Mouse (Mus musculus) liver, adult 2 months (tissue): ENCODE measurements around the gene Acp6. TPM values are rescaled to one million over a fixed set of nuclear protein-coding genes. Genes with fewer than 3 reads are reported as not detected.
A peak's percentile ranks its signal among the peaks of the same experiment; 100 is the strongest.

Source experiments
- DNase-seq: peaks from one replicate; pipeline ENCODE4 v3.0.0-alpha.2; 2011; ENCODE audit warnings: low read depth, low spot score; ENCODE audit errors: extremely low read depth
- H3K27ac ChIP-seq: fragments of 200-500 bp; replicated peaks from 2 replicates; pipeline ENCODE4 v1.5.1; 2012; ENCODE audit warnings: low read depth, mild to moderate bottlenecking, control low read depth, inconsistent platforms, low read length; ENCODE audit not compliant: insufficient read depth
- H3K27me3 ChIP-seq: fragments of 200-500 bp; 2 replicates; pipeline ENCODE4 v1.6.1; 2012; ENCODE audit warnings: mild to moderate bottlenecking, moderate library complexity, low read length, inconsistent platforms; ENCODE audit not compliant: control insufficient read depth, insufficient read depth
- H3K36me3 ChIP-seq: fragments of 200-500 bp; 2 replicates; pipeline ENCODE4 v1.6.1; 2012; ENCODE audit warnings: low read length, inconsistent platforms; ENCODE audit not compliant: control insufficient read depth, insufficient read depth
- H3K4me1 ChIP-seq: fragments of 200-500 bp; 2 replicates; pipeline ENCODE4 v1.6.1; 2011; ENCODE audit warnings: low read length; ENCODE audit not compliant: control insufficient read depth, insufficient read depth
- H3K4me3 ChIP-seq: fragments of 200-500 bp; 2 replicates; pipeline ENCODE4 v1.5.1; 2011; ENCODE audit warnings: low read depth, mild to moderate bottlenecking, control low read depth, low read length, moderate library complexity; ENCODE audit not compliant: insufficient read depth
- H3K79me2 ChIP-seq: fragments of 200-500 bp; 2 replicates; pipeline ENCODE4 v1.6.1; 2012; ENCODE audit warnings: inconsistent platforms, mild to moderate bottlenecking, low read length, moderate library complexity; ENCODE audit not compliant: control insufficient read depth, insufficient read depth
- H3K9ac ChIP-seq: fragments of 200-500 bp; 2 replicates; pipeline ENCODE4 v1.6.1; 2012; ENCODE audit warnings: low read depth, mild to moderate bottlenecking, control low read depth, inconsistent platforms, low read length
- CTCF ChIP-seq: fragments of 200-500 bp; IDR thresholded peaks from 2 replicates; pipeline ENCODE4 v1.5.1; 2011; ENCODE audit warnings: low read depth, low read length, control low read depth
- POLR2A ChIP-seq: fragments of 200-500 bp; IDR thresholded peaks from 2 replicates; pipeline ENCODE4 v1.6.1; 2011; ENCODE audit warnings: low read length, control low read depth; ENCODE audit not compliant: insufficient read depth; ENCODE audit errors: extremely low read depth
- WGBS: fragments of 180-500 bp; shearing (Covaris S2); methylation state at CpG from one replicate; pipeline ENCODE4 v1.1.7; 2018; 5-methylcytosine and 5-hydroxymethylcytosine counted together
- polyA plus RNA-seq: library from polyadenylated mRNA; depleted of rRNA; stranded (reverse); fragments of >200 nt; gene quantifications from 2 replicates; pipeline ENCODE4 v1.2.3, GENCODE M21; 2012; rRNA removed
- total RNA-seq: library from RNA; depleted of rRNA; stranded (reverse); fragments of >200 nt; gene quantifications from 2 replicates; pipeline ENCODE4 v1.2.3, GENCODE M21; 2014; rRNA removed

Gene Acp6
- total and polyA plus RNA-seq, 2 experiments, result 31.9 to 37.5 TPM

DNA sequence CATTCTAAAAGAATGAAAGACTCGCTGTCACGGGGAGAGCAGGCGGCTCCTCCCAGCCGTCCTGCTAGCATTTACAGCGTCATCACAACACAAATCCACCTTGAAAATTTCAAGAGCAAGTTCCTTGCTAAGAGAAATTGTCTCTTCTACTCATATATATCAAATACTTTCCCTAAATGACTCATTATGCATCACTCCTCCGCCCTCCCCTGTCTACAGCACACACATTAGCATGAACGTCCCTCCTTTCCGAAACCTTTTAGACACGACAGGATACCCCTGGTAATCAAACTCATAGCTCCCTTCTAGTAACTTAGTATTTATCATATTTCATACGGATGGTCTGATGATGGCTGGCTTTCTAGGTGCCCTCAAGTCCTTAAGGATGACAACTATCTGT, 55.3 kb downstream of the Acp6 start:
- no peak for DNase-seq
- H3K27me3 ChIP-seq, result no peaks in the 10 kb centered on the region
- H3K27ac ChIP-seq, result no peak overlapping the region
- no peaks in the 10 kb centered on the region for H3K4me1 ChIP-seq
- no peaks in the 10 kb centered on the region for H3K79me2 ChIP-seq
- no peak overlapping the region for H3K9ac ChIP-seq
- WGBS, result 96% methylated on average over 10 of the region's 10 CpGs
- peaks cover 20% of the 10 kb centered on the region; the same call in 1 of the 2 replicates for H3K36me3 ChIP-seq
- no peak overlapping the region for H3K4me3 ChIP-seq
- TF ChIP-seq POLR2A, result no peak
- TF ChIP-seq CTCF, result no peak

DNA sequence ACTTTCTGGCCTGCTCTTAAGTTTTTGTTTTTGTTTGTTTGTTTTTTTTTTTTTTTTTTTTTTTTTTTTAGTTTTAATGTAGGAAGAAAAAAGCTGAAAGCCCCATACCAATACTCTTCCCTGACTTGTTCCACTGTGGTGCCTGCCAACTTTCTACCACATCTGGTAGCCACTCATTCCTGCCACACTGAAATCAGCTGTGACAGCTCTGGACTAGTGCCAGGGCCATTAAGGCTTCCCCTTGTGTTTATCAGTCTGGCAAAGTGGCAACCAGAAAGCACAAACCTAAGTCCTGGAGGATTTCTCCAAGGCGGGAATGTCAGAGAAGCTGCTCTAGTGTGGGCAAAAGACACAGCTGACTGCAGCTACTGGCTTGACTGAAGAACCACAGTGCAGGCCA, 55.9 kb downstream of the Acp6 start:
- H3K27me3 ChIP-seq, result no peaks in the 10 kb centered on the region
- DNase-seq, result no peak
- no peaks in the 10 kb centered on the region for H3K4me1 ChIP-seq
- no peak overlapping the region for H3K4me3 ChIP-seq
- peaks cover 23% of the 10 kb centered on the region for H3K36me3 ChIP-seq
- H3K27ac ChIP-seq, result no peak overlapping the region
- TF ChIP-seq CTCF, result no peak
- TF ChIP-seq POLR2A, result no peak
- H3K9ac ChIP-seq, result no peak overlapping the region
- H3K79me2 ChIP-seq, result no peaks in the 10 kb centered on the region
- WGBS, result 85% methylated on average over 1 of the region's 1 CpGs

DNA sequence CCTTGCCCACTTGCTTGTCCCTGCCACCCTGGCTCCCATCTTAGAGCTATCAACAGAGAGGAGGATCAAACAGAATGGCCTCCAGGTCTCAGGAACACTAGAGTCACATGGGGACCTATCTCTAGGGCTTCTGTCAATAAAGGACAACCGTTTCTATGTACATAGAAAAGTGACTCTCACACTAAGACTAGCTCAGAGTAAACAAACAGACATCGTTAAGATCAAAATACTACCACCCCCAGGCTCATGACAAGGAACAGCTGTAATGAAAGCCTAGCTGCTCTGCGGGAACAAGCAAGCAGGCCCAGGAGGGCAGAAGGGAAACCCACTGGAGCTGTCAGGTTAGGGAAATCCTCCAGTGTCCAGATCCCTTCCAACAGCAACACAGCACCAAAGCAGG, 56.9 kb downstream of the Acp6 start:
- Histone ChIP-seq H3K4me1 (no peaks in the 10 kb centered on the region), H3K4me3 (no peak overlapping the region), H3K27me3 (no peaks in the 10 kb centered on the region), H3K79me2 (no peaks in the 10 kb centered on the region), H3K9ac (no peak overlapping the region), H3K36me3 (peaks cover 22% of the 10 kb centered on the region), H3K27ac (no peak overlapping the region)
- TF ChIP-seq CTCF (no peak), POLR2A (no peak)
- no peak for DNase-seq
- WGBS, result 58% methylated on average over 3 of the region's 3 CpGs

DNA sequence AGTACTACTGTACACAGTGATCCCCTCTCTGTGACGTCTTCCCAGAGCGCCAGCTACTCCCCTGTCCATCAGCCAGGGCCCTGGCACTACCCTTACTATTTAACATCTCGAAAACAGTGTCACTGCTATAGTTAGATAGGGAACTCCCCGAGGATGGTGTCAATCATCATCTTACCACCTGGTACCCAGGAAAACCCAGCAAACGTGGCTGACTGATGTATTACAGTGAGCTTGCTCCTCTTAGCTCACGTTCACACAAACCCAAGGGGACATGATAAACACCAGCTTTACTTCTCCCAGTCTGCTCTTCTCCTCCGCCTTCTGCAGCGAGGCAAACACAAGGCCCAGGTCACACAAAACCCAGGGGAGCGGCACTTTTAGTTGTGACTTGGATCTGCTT, 64.7 kb downstream of the Acp6 start:
- Histone ChIP-seq H3K36me3 (peaks cover 9% of the 10 kb centered on the region), H3K27me3 (no peaks in the 10 kb centered on the region), H3K27ac (no peak overlapping the region), H3K79me2 (no peaks in the 10 kb centered on the region; the same call in 1 of the 2 replicates), H3K4me1 (peaks cover 7% of the 10 kb centered on the region; the same call in 1 of the 2 replicates), H3K9ac (no peak overlapping the region), H3K4me3 (no peak overlapping the region)
- no peak for DNase-seq
- TF ChIP-seq CTCF, result no peak
- no peak for TF ChIP-seq POLR2A
- 92% methylated on average over 9 of the region's 9 CpGs for WGBS

DNA sequence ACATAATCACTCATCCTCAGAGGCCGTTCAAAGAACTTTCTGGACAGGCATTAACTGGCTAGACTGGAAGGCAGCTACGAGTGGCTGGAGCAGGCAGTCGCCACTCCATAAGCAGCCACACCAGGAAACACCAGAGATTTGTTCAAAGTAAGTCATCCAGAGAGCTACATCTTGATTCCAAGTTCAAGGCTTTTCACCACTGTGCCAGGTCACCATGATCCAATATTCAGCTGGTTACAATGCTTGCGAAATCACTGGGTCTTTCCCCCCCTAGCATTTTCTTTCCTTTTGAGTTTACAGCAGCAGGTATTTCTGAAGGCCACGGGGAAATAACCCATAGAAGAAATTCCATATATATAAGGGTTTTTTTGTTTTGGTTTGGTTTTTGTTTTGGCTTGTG, 66.7 kb downstream of the Acp6 start:
- Histone ChIP-seq H3K4me3 (no peak overlapping the region), H3K79me2 (no peaks in the 10 kb centered on the region; the same call in 1 of the 2 replicates), H3K9ac (no peak overlapping the region), H3K36me3 (peaks cover 4% of the 10 kb centered on the region), H3K4me1 (peaks cover 7% of the 10 kb centered on the region; the same call in 1 of the 2 replicates), H3K27me3 (no peaks in the 10 kb centered on the region), H3K27ac (no peak overlapping the region)
- WGBS, result 58% methylated on average over 5 of the region's 5 CpGs
- TF ChIP-seq POLR2A (no peak), CTCF (no peak)
- DNase-seq, result peak; percentile 68

DNA sequence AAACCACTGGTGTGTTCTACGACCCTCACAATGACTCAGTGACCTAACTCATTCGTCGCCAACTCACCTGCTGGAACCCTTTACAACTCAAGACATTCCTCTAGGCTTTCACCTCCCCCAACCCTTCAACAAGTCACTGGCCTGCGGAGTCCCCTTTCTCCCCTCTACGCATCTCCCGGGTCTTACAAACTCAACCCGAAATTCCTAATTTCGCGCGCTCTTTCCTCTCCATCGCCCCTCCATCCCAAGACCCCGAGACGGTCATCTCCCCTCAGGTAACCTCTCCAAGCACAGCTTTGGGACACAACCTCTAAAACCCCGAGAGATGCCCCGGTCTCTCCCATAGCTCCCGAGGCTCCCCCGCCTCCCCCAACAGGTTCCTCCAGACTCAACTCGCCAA, 68.1 kb downstream of the Acp6 start:
- Histone ChIP-seq H3K4me3 (peak overlapping the region; percentile 79), H3K4me1 (peaks cover 7% of the 10 kb centered on the region; the same call in 1 of the 2 replicates), H3K27ac (no peak overlapping the region), H3K27me3 (no peaks in the 10 kb centered on the region), H3K36me3 (peaks cover 2% of the 10 kb centered on the region; the same call in 1 of the 2 replicates), H3K79me2 (no peaks in the 10 kb centered on the region; the same call in 1 of the 2 replicates), H3K9ac (peak overlapping the region; percentile 88)
- TF ChIP-seq POLR2A, result no peak
- no peak for TF ChIP-seq CTCF
- WGBS, result 5% methylated on average over 18 of the region's 18 CpGs
- no peak for DNase-seq

Other genes with a start within 250 kb of the Acp6 start
- not detected in 2 replicates for gene Gja8, start 232.8 kb upstream of the Acp6 start, total RNA-seq
- gene Gja8, start 232.8 kb upstream of the Acp6 start, polyA plus RNA-seq, result not detected in 2 replicates
- gene Bcl9, start 139.1 kb downstream of the Acp6 start, total RNA-seq, result 1.0 and 2.3 TPM in 2 replicates
- gene Bcl9, start 139.1 kb downstream of the Acp6 start, polyA plus RNA-seq, result 2.7 and 3.1 TPM in 2 replicates